Mouse (Mus musculus) ES-E14 (cell line): ENCODE measurements around the gene Atpaf2.

Source experiments
- HCFC1 ChIP-seq: IDR thresholded peaks from 2 replicates; pipeline ENCODE4 v1.6.1; 2012; ENCODE audit warnings: low read length, inconsistent platforms, borderline replicate concordance; ENCODE audit not compliant: insufficient read depth
- ZNF384 ChIP-seq: IDR thresholded peaks from 2 replicates; pipeline ENCODE4 v1.6.1; 2012; ENCODE audit warnings: low read depth, low read length, inconsistent platforms

GRCm38 (mm10) chr11:60457973-60458372, 39.7 kb upstream of the Atpaf2 start:
- TF ChIP-seq HCFC1 (no peak), ZNF384 (peak; percentile 44; the same call in 1 of the 2 replicates)
